Mouse (Mus musculus) neural tube, embryonic 10.5 days (tissue): Measurements from ENCODE around the gene Gm20767.
"Not testable (repeated sequence)": the region's sequence is repeated elsewhere in the genome, so short reads cannot be mapped to it uniquely, and the experiment has no call there.

Experiments
- DNase-seq: peaks from one replicate; pipeline ENCODE4 v3.0.0-alpha.2; 2017; ENCODE audit warnings: low spot score; ENCODE audit errors: extremely low spot score

The Gm20767 gene

GRCm38 (mm10) chr13:120139946-120140345 lies at the start of gene Gm20767:
TSS of gene Gm20767 (plus strand) at chr13:120140246.
- DNase-seq = not testable (repeated sequence)

GRCm38 (mm10) chr13:120092950-120093349 lies 47.1 kb upstream of the Gm20767 start:
- DNase-seq = not testable (repeated sequence)

- DNase-seq = peak; percentile 17
These were observed 43.7 kb upstream of the Gm20767 start for GRCm38 (mm10) chr13:120096241-120096937.

GRCm38 (mm10) chr13:120096938-120097256 lies 43.1 kb upstream of the Gm20767 start:
- DNase-seq = not testable (repeated sequence)

- not testable (repeated sequence) for DNase-seq
These were observed 40.7 kb upstream of the Gm20767 start for GRCm38 (mm10) chr13:120099327-120099726.

GRCm38 (mm10) chr13:120106504-120106903 lies 33.5 kb upstream of the Gm20767 start:
- not testable (repeated sequence) for DNase-seq

GRCm38 (mm10) chr13:120107000-120107399 lies 33.0 kb upstream of the Gm20767 start:
- DNase-seq = not testable (repeated sequence)

- DNase-seq = not testable (repeated sequence)
These were observed 2.3 kb downstream of the Gm20767 start for GRCm38 (mm10) chr13:120142348-120142747.

GRCm38 (mm10) chr13:120149660-120150407 lies 9.8 kb downstream of the Gm20767 start:
- DNase-seq = not testable (repeated sequence)

- DNase-seq = not testable (repeated sequence)
These were observed 10.5 kb downstream of the Gm20767 start for GRCm38 (mm10) chr13:120150589-120150988.

GRCm38 (mm10) chr13:120168301-120168700 lies 28.3 kb downstream of the Gm20767 start:
- DNase-seq = not testable (repeated sequence)

- DNase-seq = not testable (repeated sequence)
These were observed 32.1 kb downstream of the Gm20767 start, which contains the start of gene Gm21818 for GRCm38 (mm10) chr13:120172133-120172532. TSS of gene Gm21818 (plus strand) at chr13:120172433.

- not testable (repeated sequence) for DNase-seq
These were observed 56.3 kb downstream of the Gm20767 start for GRCm38 (mm10) chr13:120196189-120196821.
